Mouse (Mus musculus): Measurements from ENCODE around the gene Inka2.

DNA sequence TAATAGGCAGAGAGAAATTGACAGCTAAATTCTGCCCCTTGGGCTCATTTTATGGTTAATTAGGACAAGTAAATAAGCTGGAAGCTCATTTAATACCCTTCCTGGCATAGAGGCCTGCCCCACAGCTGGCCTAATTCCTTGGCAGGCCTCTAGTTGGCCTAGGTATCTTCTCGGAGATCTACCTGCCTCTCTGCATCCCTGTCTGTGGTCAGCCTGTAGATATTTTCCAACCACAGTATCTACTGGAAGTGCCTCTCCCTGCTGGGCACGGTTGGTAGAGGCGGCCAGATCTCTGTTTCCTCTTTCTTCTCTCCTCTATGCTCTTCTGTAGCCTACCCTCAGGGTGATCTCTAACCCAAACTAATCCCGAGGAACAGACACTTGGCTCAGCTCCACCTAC, 15.6 kb downstream of the Inka2 start:
- TF ChIP-seq GATA1 (IDR thresholded peaks at IDR 0.05; ENCODE audit: borderline replicate concordance, low read length) (no peak), CTCF (IDR thresholded peaks at IDR 0.05; ENCODE audit: low read depth, low read length) (no peak)

Measured in G1E (cell line).